Mouse (Mus musculus) hindlimb bud, embryonic 11.5 days (tissue): ENCODE measurements around the gene Pax2.

ENCODE experiments used
- DNase-seq: peaks from one replicate; pipeline ENCODE4 v3.0.0-alpha.2; 2012; ENCODE audit warnings: low read depth, low spot score; ENCODE audit errors: extremely low spot score

Gene Pax2

DNA sequence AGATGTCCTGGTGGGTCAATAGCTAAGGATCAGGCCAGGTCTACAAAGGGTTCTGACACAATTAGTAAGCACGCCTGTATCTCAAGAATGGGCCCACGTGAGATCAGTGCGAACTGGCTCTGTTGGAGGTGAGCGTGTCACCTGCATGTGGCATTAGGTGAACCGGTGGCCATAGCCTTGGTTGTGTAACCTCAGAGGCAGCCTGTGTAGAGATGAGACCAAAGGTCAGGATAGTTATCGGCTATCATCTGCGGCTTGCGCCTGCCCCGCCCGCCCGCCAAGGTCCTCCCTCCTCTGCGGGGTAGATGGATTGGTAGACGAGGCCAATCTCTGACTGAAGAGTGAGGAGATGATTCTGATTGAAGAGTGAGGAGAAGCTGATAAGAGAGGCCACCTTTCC, 15.7 kb downstream of the Pax2 start:
- DNase-seq: no peak

DNA sequence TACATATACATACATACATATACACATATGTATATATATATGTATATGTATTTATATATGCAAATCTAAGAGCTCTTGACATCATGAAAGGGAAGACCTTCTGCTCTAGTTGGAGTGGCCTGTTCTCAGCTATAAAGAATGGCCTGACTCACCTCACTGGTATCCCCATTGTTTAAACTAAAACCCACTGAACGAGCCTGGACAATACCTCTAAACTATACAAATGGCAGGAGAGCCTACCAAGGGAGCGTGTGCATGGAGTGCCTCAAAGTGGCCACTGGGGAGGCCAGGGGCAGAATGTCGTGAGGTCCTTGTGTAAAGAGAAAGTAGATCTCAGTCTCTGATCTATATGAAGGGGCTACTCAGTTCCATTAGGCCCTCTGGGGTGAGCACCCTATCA, 26.1 kb downstream of the Pax2 start:
- no peak for DNase-seq

DNA sequence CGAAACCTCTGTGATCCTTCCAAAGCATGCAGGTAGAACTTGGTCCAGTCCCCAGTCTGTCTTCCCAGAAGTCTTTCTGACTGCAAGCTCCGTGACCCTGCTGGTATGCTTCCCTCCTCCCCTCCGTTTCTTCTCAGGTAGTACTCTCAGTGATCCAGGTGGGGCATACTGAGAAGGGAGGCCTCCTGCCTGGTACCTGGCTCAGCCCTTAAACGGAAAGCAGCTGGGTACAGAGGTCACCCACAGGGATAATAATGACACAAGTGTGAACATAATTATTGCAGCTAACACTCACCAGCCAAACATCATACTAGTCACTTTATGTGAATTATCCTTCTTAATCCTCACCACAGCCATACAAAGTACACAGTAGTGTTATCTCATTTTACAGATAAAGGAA, 28.5 kb downstream of the Pax2 start:
- DNase-seq: no peak

DNA sequence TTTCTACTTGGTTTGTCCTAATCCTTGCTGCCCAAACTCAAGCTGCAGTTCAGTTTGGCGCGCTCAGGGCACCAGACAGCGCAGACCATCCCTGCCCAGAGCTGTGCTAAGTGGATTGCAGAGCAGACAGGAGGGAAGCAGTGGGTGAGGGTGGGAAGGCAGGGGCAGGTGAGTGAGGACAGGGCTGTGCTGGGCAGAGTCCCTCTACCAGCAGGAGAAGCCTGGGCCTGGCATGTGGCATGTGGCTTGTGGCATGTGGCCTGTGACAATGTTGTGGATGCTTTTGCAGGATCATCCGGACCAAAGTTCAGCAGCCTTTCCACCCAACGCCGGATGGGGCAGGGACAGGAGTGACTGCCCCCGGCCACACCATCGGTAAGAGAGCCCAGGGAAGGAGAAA, 32.6 kb downstream of the Pax2 start:
- no peak for DNase-seq

DNA sequence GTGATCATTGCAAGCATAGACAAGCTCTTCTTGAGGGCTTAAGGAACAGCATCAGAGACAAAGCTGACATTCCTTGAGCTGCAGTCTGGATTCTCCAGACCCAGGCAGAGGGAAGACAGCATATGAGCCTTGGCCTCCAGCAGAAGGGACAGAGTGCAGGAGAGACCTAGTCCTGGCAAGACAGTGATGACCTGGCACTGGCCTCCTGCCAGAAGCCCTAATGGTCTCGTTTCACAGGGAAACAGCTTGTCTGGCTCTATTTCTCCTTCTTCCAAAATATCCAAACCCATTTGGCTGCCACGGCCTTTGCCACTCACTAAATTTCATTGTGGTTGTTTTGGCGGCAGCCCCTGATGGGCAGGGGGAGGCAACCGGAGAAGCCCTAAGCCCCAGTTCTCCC, 36.1 kb downstream of the Pax2 start:
- no peak for DNase-seq

DNA sequence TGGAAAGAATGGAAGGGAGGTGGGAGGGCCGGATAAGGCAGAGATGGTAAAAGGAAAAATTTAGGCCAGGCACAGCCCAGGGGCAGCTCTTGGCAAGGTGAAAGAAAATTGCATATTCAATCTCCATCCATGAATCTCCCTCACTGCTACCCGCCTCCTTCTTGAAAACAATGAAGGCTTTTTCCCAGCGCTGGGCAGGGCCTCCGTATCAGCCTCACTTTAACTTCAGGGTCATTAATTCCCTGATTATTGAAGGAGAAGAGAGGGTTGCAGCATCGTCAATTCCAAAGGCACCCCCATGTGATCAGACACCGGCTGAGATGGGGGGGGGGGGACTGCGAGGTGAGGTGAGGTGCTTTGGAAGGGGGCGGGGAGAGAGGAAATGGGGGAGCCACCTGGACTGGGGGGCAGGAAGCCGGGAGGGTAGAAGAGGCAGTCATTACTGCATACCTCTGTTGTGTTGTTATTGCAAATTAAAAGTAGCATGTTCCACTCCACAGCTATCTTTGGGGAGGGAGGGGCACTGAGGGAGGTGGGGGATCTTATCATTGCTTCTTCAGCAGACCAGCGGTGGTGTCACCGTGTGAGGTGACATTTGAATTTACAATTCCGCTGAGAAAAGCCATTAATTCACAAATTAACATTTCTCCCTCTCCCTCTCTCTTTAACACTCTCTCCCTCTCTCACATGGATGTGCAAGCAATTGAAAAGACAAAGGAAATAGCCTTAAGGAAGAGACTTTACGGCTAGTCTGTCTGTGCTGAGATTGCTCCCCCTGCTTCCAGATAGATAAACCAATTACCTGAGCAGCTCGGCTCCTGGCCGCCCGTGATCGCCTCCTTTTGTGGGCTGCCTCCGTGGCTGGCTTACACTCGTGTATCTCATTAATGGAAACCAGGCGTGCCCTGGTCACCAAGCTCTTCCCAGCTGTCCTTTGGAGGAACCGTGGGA, 41.5 kb downstream of the Pax2 start:
- no peak for DNase-seq

DNA sequence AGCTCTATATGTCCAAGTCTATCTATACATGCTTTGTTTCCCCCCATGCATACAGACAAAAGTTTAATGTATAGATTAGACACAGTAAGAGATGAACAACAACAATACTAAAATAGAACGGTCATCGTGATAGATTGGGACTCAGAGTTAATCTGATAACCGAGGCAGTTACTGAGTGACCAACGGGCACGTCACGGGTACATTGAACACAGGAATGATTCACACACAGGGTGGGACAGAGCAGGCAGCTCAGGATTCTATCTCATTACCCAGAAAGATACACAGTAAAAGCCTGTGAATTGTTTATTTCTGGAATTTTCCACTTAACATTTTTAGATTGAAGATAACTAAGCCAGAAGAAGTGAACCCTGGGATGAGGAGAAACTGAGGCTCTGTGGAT, 42.9 kb downstream of the Pax2 start:
- no peak for DNase-seq

DNA sequence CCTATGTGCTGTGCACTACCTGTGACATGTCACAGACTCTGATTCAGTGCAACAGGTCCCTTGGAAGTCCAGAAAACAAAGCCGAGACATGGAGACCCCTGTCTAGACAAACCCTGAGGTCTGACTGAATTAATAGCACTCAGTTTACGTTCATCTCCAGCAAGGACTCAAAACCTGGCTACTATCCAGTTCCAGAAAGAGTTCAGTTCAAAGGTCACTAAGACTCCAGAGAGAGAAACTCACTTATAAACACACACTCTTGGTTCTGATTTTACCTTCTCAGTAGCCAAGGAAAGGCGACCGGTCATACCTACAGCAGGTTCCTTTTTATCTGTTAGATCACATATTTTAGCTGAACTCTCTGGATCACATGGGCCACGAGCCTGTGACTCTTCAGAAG, 43.3 kb downstream of the Pax2 start:
- no peak for DNase-seq

DNA sequence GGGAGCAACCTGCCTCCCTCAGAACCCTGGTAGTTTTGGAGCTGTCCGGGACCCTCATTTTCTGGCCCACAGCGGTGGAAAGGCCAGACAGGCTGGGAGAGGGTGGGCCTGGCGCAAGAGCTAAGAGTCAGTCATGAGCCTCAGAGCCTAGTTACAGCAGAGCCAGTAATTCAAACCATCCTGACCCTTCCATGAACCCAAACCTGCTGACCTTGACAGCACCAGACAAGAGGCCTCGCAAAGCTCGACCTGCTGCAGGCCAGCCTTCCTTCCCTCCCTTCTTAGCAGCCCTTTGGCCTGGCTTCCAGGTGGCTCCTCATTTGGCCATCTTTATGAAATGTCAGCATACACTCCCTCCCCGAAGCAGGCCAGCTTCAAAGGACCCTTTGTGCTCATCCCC, 44.5 kb downstream of the Pax2 start:
- DNase-seq: no peak

DNA sequence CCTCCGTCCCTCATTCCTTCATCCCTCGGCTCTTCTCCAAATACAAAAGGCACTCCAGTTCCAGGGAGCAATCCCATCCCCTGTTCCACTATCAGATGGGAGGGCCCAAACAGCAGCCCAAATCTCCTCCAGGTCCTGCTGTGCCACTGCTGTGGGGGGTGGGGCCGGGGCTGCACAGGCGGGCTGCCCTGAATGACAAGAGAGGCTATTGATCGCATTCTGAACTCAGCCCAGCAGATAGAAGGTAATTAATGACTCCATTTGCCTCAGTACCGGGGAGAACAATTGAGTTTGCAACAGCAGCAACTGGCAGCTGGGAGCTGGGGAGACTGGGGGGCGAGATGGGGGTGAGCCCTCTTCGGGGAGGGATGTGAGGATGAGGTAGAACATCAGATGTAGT, 52.9 kb downstream of the Pax2 start:
- DNase-seq: no peak

DNA sequence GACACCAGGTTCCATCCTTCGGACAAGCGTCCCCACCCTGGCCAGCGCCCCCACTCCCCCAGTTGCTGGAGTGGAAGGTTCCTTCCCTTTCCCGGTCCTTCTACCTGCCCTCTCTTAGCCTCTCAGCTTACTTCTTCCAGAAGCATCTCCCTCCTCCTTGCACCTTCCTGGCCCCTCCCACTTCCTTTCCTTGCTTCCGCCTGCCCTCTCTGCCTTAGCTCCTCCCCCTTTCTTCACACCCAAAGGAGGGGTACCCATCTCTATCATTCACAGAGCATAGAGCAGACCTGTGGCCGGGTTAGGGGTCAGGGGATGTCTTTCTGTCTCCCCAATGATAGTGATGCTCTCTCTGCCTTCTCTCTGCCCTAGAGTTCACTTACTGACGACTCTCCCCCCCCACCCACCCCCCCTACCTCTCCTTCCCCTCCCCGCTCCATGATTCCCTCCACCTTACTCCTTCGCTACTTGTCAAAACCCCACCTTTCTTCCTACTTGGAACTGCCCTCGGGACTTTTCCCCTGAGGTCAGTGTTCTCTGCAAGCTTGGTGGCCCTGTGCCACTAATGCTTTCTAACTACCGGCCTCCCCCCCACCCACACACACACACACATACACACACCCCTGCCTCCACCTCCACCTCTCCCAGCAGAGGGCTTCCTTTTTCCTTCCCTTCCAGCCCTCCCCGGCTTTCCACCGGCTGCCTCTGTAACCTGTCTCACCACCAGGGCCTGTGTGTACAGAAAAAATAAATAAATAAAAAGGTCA, 57.0 kb downstream of the Pax2 start:
- no peak for DNase-seq

DNA sequence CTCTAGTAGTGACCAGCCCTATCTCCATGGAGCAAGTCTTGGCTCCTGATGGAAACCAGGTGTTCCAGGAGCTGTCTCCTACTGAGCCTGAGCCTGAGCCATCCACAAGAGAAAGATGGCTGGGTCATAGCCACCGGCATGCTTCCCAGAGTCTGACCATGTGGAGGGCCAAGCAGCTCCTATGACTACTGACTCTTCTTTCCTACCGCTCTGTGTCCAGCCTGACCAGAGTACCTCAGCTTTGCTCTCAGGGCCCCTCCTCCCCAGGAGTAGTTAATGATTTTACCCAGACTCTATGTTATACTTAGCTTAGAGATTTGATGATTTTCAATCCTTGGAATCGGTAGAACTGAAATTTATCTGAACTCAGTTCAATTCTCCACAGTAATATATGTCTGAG, 59.3 kb downstream of the Pax2 start:
- no peak for DNase-seq

DNA sequence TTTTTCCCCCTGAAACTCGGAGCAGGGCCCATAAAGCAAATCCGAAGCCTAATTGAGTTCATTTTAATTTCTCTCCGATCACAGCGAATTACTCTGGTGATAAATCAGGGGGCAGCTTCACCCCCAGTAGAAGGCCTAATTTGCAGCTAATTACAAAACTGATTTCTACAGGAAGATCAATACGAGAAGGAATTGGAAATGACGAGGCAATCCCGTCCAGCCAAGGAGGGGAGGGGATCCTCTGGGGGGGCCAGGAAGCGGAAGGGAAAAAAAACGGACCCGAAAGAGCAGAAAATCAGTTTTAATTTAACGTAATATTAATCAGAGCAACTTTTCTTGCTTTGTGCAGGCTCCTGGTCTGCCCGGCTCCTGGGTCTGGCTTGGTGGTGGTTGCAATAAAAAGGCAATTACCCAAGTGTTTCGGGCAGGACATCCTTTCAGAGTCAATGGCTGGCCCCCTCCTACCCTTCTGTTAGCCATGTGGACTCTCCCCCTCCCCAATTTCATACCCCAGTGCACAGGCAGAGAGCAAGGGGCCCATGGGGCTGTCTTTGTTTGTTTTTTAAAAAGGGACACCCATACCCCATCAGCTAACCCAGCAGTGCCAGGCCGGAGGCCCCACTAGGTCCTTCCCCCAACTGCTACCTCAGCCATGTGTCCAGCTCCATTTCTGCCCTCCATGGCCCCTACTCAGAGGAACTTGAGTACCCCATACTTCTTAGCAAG, 61.7 kb downstream of the Pax2 start:
- peak; percentile 82 for DNase-seq

DNA sequence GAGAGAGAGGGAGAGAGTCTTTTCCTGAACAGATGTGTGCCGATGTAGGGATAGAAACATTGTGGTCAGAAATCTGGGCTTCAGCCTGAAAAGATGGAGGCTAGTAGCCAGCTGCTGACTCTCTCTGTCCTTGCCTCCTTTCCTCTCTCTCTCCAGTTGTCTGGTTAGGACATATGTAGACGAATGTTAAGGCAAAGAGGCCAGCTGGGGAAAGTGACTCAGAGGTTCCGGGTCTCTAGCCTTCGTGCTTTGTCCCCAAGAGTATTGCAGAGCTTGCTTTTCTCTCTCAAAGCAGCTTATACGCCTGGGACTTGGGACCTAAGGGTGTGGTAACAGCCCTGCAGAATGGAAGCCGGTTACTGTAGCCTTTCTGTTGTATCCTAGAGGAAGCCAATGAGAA, 62.8 kb downstream of the Pax2 start:
- no peak for DNase-seq

DNA sequence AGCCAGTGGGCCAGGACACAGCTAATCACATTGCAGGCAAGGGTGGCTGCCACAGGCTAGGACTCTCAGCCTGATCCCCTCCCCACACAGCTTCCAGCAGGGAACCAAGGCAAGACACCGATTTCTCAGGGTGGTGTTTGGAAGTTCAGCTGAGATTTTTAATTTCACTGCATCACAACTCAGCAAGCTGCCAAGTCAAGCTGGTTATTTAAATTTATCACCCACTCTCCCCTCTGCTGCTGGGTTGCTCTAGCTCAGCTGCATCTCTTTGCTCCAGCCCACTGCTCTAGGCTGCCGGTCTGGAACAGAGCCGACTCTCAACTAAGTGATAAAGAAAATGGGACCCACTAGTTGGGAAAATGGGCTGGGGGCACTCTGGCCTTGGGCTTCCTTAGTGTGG, 65.7 kb downstream of the Pax2 start:
- no peak for DNase-seq

DNA sequence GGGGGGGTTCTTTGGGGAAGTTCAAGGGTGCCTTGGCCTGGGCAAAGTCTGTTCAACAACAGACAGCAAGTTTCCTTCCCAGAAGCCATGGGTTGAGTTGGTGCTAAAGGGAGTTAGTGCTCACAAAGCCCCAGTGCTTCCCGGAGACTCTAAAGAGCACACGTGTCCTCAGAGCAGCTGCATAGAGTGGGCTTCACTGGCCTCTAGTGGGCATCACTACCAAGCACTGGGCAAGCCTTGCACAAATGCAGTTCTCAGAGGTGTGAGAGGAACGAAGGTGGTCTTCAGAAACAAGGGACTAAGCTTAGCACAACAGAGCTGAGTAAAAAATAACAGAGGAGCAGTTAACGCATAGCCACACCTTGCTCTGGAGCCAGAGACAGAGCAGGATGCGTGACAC, 66.5 kb downstream of the Pax2 start:
- no peak for DNase-seq

DNA sequence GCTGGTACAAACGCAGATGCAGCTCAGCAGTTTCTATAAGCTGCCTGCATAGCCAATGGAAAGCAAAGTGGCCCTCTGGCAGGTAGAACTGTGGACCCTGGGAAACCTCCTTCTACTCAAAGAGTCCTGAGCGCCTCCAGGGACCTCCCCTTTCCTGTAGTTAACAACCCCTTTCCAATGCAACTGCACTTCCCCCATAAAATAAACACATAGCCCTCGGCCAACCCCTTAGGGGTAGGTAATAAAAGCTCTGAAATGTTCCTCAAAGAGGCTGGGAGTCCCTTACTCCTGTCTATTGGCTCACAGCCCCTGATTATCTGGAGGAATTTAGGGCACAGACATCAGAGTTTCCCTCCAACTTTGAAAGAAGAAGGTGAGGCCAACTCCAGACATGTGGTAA, 67.8 kb downstream of the Pax2 start:
- no peak for DNase-seq

DNA sequence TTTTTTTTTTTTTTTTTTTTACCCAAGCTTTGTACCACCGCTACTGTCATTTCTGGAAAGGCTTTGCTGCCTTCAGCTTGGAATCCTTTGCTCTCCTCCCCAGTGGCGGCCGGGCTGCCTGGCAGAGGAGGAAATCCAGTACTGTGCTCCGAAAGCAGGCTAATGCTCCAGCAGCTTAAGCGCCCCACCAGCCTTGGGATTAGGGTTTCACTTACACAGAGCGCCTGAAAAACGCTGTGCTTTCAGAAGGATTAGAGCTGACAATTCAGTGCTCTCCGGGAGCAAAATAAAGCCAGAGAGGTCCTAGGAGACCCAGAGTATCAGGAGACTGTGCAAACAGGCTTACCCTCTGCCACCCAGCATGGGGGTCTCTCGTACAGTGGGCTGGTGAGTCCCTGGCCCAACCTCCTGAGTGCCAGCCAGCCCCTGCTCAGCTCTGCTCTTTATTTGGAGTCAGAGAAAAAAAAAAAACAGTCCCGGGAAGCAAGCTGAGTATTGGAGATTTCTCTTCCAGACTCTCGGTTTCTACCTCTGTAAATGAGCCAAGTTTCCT, 69.4 kb downstream of the Pax2 start:
- no peak for DNase-seq

DNA sequence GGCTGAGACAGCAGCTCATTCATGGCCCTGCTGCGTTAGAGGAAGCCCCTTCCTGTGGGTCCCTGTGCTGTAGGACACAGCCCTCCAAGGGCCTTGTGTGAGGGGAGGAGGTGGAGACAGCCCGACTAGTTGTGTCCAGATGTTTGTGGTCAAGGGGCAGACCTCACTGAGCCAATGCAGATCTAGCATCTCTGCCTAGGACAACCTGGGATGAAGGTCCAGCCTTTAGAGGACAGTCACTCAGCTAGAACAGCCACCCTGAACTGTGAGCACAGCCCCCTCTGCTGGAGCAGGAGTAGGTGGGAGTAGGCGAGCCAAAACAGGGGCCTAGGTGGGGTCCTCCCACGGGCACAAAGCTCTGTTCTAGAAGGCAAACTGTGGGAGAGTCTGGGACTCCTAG, 70.0 kb downstream of the Pax2 start:
- no peak for DNase-seq

DNA sequence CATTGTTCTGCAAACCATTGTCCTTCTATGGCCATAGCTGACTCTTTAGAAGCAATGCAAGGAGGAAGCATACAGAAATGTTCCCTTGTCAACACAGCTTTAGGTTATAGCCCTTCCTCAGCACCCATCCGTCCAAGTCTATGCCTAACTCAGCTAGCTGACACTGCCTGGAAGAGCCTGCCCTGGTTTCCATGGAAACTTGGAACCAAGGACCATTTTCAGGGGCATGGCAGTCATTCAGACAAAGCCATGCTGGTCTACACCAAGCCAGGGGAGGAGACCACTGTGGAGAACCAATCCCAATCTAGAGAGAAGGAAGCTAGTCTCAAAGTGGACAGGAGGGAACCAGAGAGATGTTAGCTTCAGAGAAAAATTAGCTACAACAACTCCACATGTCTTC, 77.5 kb downstream of the Pax2 start:
- DNase-seq: no peak
